Mouse (Mus musculus) myocyte (in vitro differentiated cells): Measurements from ENCODE around the gene Gzmk.

Experiments used
- E2F4 ChIP-seq: IDR thresholded peaks from one replicate; pipeline ENCODE4 v1.6.1; 2011; ENCODE audit warnings: mild to moderate bottlenecking, control low read depth, moderate library complexity; ENCODE audit not compliant: insufficient read depth
- POLR2A ChIP-seq: IDR thresholded peaks from one replicate; pipeline ENCODE4 v1.6.1; 2011; ENCODE audit warnings: low read depth, mild to moderate bottlenecking, control low read depth, moderate library complexity; ENCODE audit not compliant: insufficient read length
- POLR2AphosphoS2 ChIP-seq: IDR thresholded peaks from one replicate; pipeline ENCODE4 v1.6.1; 2011; ENCODE audit warnings: low read depth, control low read depth; ENCODE audit not compliant: insufficient read length
- REST ChIP-seq: IDR thresholded peaks from one replicate; pipeline ENCODE4 v1.6.1; 2011; ENCODE audit warnings: mild to moderate bottlenecking, control low read depth, moderate library complexity; ENCODE audit not compliant: insufficient read depth, insufficient read length

DNA sequence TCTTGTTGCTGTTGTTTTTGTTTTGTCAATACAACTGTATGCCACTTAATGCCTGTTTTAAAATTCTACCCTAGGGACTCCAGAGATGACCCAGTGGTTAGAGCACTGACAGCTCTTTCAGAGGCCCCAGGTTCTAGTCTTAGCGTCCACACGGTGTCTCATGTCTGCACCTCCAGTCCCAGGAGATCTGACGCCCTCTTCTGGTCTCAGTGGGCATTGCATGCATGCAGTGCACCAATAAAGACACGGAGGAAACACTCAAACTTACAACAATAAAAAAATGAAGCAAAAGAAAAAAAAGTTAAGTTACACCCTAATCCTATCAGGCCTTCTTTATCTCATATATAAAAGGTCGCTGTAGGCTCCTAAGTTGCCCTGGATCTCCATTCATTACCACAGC lies 31.5 kb upstream of the Gzmk start:
- TF ChIP-seq E2F4, result no peak
- TF ChIP-seq POLR2AphosphoS2, result no peak
- no peak for TF ChIP-seq POLR2A
- no peak for TF ChIP-seq REST
